Mouse (Mus musculus): ENCODE results near the gene Pecam1. TPM values are rescaled to one million over a fixed set of nuclear protein-coding genes. Genes with fewer than 3 reads are reported as not detected.

Gene Pecam1
- polyA plus RNA-seq, 1 experiment from 2014 or later: 15.3 TPM

DNA sequence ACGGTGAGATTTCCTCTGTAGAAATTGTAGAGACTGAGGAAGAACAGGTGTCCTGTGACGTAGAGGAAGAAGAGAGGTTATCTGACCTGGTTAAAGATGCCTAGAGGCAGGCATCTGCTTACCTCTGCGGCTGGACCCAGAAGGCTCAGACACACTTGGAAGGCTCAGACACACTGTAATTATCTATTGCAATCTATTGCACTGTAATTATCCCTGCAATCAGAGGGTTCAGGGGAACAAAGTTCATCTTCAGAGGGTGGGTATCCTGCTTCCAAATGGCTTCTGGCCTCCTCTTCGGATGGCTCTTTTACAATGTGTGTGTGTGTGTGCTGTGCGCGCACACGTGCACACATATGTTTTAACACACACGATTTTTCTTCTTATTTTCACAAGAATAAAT lies 30.0 kb downstream of the Pecam1 start:
- Histone ChIP-seq H3K4me1 (peaks cover 13% of the 10 kb centered on the region), H3K9me3 (replicated peaks) (no peaks in the 10 kb centered on the region), H3K36me3 (no peaks in the 10 kb centered on the region), H3K27ac (replicated peaks) (no peak overlapping the region), H3K27me3 (ENCODE audit: low read depth, poor library complexity, severe bottlenecking) (no peaks in the 10 kb centered on the region), H3K4me3 (no peak overlapping the region)
- 94% methylated on average over 8 of the region's 8 CpGs for WGBS
- no peak for DNase-seq (ENCODE audit: low spot score)

DNA sequence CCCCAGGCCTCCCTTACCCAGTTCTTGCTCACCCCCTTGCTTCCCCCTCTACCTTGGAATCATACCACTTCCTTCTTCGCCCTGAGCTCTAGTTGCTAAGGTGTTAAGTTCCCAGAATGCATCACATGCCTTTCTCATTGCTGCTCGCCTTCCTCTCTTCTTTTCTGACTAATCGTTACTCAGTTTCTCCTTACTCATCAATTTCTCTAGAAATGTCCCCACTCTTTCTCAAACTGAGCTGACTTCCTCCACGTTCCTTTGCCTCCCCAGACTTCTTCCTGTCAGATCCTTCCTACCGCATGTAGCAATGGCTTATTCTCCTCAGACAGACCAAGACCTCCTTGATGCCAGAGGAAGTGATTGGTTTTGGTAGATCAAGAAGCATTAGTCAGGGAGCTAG lies 33.9 kb downstream of the Pecam1 start:
- no peaks in the 10 kb centered on the region for H3K9me3 ChIP-seq (replicated peaks)
- no peak overlapping the region for H3K27ac ChIP-seq (replicated peaks)
- H3K4me1 ChIP-seq: 0 out of 2 replicates have a peak, but pooled peaks cover 9% of the 10 kb centered on the region
- 89% methylated on average over 5 of the region's 5 CpGs for WGBS
- no peaks in the 10 kb centered on the region for H3K27me3 ChIP-seq (ENCODE audit: low read depth, poor library complexity, severe bottlenecking)
- H3K4me3 ChIP-seq: no peak overlapping the region
- no peaks in the 10 kb centered on the region for H3K36me3 ChIP-seq
- no peak for DNase-seq (ENCODE audit: low spot score)

DNA sequence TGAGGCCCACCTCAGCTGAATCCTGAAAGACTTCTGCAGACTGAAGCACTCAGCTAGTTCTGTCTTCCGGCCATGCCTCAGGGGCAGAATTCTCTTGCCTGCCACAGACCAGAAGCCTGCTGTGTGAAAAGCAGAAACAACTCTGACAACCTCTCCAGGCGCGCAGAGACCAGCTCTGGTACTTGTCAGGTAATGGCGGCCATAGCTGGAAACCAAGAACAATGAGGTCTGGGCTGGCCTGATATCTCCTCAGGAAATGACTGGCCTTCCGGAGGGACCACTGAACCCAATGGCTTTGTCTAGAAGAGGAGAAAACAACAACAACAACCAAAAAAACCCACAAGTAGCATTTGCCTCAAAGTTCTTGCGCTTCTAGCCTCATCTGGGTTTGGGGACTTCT lies 35.4 kb downstream of the Pecam1 start:
- no peak for DNase-seq (ENCODE audit: low spot score)
- H3K4me1 ChIP-seq: peaks cover 9% of the 10 kb centered on the region; the same call in 1 of the 2 replicates
- no peaks in the 10 kb centered on the region for H3K36me3 ChIP-seq
- no peak overlapping the region for H3K27ac ChIP-seq (replicated peaks)
- H3K4me3 ChIP-seq: no peak overlapping the region
- H3K9me3 ChIP-seq (replicated peaks): no peaks in the 10 kb centered on the region
- H3K27me3 ChIP-seq (ENCODE audit: low read depth, poor library complexity, severe bottlenecking): no peaks in the 10 kb centered on the region
- 84% methylated on average over 6 of the region's 6 CpGs for WGBS

DNA sequence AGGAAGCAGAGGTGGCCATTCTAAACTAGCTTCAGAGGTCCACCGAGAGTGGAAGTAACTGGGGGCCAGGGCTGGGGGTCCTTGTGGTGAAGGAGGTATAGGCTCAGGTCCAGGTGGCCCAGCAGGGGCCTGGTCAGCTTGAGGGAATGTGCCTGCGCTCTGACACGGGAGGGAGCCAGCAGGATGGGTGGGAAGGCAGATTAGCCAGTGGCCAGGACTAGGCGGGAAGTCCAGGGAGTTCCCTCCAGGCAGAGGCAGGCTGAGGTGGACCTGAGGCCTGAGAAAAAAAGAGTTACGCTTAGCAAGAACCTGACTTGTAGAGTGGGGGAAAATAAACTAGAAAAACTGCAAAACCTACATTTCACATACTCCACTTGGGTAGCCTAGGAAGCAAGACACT lies 39.6 kb downstream of the Pecam1 start:
- Histone ChIP-seq H3K27ac (replicated peaks) (0 out of 2 replicates have a peak overlapping the region, but pooled peaks have one; percentile 29), H3K4me1 (peaks cover 22% of the 10 kb centered on the region), H3K27me3 (ENCODE audit: low read depth, poor library complexity, severe bottlenecking) (no peaks in the 10 kb centered on the region), H3K9me3 (replicated peaks) (no peaks in the 10 kb centered on the region), H3K4me3 (no peak overlapping the region), H3K36me3 (no peaks in the 10 kb centered on the region)
- 64% methylated on average over 5 of the region's 5 CpGs for WGBS
- no peak for DNase-seq (ENCODE audit: low spot score)

DNA sequence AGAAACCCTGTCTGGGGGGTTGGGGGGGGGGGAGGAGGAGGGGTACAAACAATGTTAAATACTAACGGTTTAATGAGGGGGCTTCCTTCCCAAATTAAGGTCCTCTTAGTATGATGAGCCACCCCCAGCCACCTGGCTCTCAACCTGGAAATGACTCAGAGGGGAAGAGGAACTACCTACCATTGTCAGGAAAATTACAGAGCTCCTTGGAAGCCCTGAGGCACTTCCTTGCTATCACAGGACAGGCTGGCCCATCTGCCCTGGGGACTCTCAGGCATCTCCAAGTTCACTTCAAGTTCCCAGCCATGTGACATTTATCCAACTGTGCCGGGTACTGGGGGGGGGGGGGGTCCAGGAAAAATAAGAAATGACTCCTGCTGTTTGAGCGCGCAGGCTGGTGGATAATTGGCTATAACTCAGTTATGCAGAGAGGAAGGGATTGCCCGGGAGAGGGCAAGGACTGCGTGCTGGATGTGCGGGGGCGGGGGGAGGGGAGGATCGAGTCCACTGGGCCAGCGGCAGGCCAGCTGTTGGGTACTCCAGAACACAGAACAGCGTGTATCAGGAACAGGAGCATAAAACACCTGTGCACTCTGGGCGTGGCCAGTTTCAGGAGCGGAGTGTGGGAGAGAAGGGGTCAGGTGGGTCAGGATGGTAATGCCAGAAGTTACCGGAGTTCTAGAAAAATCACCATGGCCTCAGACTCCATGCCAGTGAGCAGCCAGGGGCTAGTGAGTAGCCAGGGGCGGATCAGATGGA lies 41.0 kb downstream of the Pecam1 start:
- no peak overlapping the region for H3K4me3 ChIP-seq

DNA sequence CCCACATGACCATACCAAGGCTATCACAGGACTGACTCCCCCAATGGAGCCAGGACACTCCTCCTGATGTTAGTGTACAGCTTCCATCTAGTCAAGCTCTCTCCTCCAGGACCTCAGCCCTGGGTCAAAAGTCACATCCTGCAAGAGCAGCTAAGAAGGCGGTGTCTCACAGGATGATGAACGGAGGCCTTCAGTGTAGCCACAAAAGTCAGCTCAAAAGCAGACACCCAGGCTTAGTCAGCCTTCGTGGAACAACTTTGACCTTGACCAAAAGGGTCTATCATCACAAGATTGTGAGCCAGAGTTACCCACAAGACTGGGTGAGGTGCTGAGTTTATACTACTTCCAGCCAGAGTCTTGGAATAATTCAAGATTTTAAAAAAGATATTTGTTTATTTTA lies 42.6 kb downstream of the Pecam1 start:
- Histone ChIP-seq H3K27me3 (ENCODE audit: low read depth, poor library complexity, severe bottlenecking) (no peaks in the 10 kb centered on the region), H3K9me3 (replicated peaks) (no peaks in the 10 kb centered on the region), H3K36me3 (no peaks in the 10 kb centered on the region), H3K4me3 (no peak overlapping the region), H3K4me1 (peaks cover 14% of the 10 kb centered on the region), H3K27ac (replicated peaks) (no peak overlapping the region)
- WGBS: 92% methylated on average over 3 of the region's 3 CpGs
- no peak for DNase-seq (ENCODE audit: low spot score)

More for the DNA sequence above, 41.0 kb downstream of the Pecam1 start:
- WGBS: 40% methylated on average over 15 of the region's 15 CpGs
- no peak for DNase-seq (ENCODE audit: low spot score)
- no peaks in the 10 kb centered on the region for H3K36me3 ChIP-seq
- H3K9me3 ChIP-seq (replicated peaks): no peaks in the 10 kb centered on the region
- H3K4me1 ChIP-seq: peaks cover 22% of the 10 kb centered on the region
- no peaks in the 10 kb centered on the region for H3K27me3 ChIP-seq (ENCODE audit: low read depth, poor library complexity, severe bottlenecking)
- H3K27ac ChIP-seq (replicated peaks): no peak overlapping the region

DNA sequence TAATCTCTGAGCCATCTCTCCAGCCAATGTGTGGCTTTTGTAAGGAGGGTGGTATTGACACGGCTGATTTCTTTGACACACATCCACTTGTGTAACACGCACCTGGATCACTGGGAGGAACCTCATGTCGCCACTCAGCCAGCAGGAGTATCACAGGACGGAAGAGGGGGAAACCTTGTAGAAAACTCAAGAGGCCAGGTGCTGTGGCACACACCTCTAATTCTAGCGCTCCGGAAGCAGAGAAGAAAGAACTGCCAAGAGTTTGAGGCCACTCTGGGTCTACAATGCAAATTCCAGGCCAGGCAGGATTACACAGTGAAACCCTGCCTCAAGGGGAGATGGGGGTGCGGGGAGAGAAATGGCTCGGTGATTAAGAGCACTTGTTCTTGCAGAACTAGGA lies 43.3 kb downstream of the Pecam1 start:
- WGBS: 83% methylated on average over 8 of the region's 8 CpGs
- Histone ChIP-seq H3K4me1 (peaks cover 14% of the 10 kb centered on the region), H3K9me3 (replicated peaks) (no peaks in the 10 kb centered on the region)

DNA sequence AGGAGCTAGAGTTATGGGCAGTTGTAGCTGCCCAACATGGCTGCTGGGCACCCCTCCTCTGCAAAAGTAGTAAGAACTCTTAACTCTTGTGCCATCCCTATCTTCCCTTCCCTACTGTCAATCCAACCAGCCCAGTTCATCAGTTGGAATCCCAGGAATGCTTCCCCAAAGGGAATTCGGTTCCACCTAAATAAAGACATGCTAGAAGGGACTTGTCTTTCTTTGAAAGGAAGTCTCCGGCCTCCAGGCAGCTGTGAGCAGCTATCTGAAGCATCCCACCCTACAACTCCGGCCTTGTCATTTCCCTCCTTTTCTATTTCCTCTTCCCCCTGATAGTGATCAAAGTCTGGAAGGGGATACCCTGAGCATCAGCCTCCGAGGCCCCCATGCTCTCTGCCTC lies 44.2 kb downstream of the Pecam1 start:
- H3K4me1 ChIP-seq: peaks cover 14% of the 10 kb centered on the region
- H3K36me3 ChIP-seq: no peaks in the 10 kb centered on the region
- H3K9me3 ChIP-seq (replicated peaks): no peaks in the 10 kb centered on the region
- 46% methylated on average over 4 of the region's 4 CpGs for WGBS
- DNase-seq (ENCODE audit: low spot score): no peak
- H3K27me3 ChIP-seq (ENCODE audit: low read depth, poor library complexity, severe bottlenecking): no peaks in the 10 kb centered on the region
- no peak overlapping the region for H3K27ac ChIP-seq (replicated peaks)
- H3K4me3 ChIP-seq: no peak overlapping the region

More for the DNA sequence above, 43.3 kb downstream of the Pecam1 start:
- DNase-seq (ENCODE audit: low spot score): no peak
- no peak overlapping the region for H3K27ac ChIP-seq (replicated peaks)
- H3K36me3 ChIP-seq: no peaks in the 10 kb centered on the region
- no peak overlapping the region for H3K4me3 ChIP-seq
- H3K27me3 ChIP-seq (ENCODE audit: low read depth, poor library complexity, severe bottlenecking): no peaks in the 10 kb centered on the region

DNA sequence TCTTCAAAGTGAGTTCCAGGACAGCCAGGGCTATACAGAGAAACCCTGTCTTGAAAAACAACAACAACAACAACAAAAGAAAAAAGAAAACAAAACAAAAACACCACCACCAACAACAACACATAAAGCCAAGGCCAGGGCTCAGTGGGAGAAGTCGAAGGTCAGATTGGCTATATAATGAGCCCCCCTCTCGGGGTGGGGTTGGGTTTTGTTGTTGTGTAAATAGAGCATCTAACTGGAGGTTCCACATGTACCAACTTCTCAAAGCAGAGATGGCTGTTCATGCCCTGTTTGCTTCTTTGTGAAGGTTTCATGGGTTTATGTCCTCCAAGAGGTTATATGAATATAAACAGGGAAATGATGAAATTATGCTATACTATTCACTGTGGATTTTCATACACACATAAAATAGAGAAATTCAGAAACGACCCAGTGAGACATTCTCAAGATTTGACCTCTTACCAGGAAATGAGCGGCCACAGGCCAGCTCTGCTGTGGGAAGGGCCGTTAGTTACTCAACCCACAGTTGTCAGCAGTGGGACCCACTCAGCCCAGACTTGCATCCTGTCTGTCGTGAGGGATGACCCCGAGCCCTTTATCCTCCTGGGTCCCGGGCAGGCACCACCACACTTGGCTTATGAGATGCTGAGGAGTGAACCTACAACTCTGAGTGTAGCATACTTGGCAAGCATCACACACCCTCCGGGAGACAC lies 45.9 kb downstream of the Pecam1 start:
- no peak overlapping the region for H3K27ac ChIP-seq (replicated peaks)
- WGBS: 81% methylated on average over 9 of the region's 9 CpGs
- no peaks in the 10 kb centered on the region for H3K9me3 ChIP-seq (replicated peaks)
- peaks cover 9% of the 10 kb centered on the region for H3K4me1 ChIP-seq
- H3K27me3 ChIP-seq (ENCODE audit: low read depth, poor library complexity, severe bottlenecking): no peaks in the 10 kb centered on the region
- H3K4me3 ChIP-seq: no peak overlapping the region
- no peaks in the 10 kb centered on the region for H3K36me3 ChIP-seq
- no peak for DNase-seq (ENCODE audit: low spot score)

DNA sequence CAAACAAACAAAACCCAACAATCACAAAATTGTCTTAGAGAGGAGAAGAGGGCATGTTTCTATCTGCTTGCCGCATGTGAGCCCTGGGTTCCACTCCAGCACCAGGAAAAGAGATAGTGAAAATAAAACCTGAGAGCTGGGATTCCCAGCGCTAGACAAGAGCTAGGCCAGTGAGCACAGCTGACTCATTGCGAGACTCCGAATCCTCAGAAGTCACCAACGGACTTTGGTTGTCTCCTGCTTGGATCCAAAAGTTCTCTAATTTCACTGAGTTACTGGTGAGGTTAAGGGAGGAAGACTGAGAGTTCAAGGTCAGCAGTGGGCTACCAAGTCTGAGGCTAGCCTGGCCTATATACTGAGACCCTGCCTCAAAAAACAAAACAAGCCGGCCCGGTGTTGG lies 46.5 kb downstream of the Pecam1 start:
- Histone ChIP-seq H3K4me1 (peaks cover 5% of the 10 kb centered on the region; the same call in 1 of the 2 replicates), H3K27ac (replicated peaks) (no peak overlapping the region), H3K27me3 (ENCODE audit: low read depth, poor library complexity, severe bottlenecking) (no peaks in the 10 kb centered on the region), H3K4me3 (no peak overlapping the region), H3K36me3 (no peaks in the 10 kb centered on the region), H3K9me3 (replicated peaks) (no peaks in the 10 kb centered on the region)
- WGBS: 93% methylated on average over 7 of the region's 7 CpGs
- DNase-seq (ENCODE audit: low spot score): no peak

DNA sequence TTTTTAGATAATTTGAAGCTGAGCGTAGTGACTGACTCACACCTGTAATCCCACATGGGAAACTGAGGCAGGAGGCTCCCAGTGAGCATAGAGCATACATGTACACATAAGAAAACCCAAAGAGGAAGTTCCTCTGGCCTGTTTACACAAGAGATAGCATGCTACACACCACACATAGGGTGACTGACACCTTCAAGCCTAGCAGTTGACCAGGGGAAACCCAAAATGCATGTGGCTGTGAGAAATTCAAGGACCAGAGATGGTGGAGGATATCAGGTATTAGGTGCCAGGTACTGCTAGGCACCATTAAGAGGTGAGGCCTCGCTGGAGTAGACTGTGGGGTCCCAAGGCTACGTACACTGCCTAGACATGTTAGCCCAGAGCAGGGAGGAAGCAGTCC lies 47.8 kb downstream of the Pecam1 start:
- no peaks in the 10 kb centered on the region for H3K36me3 ChIP-seq
- H3K27ac ChIP-seq (replicated peaks): no peak overlapping the region
- peaks cover 5% of the 10 kb centered on the region; the same call in 1 of the 2 replicates for H3K4me1 ChIP-seq
- no peak for DNase-seq (ENCODE audit: low spot score)
- no peak overlapping the region for H3K4me3 ChIP-seq
- H3K27me3 ChIP-seq (ENCODE audit: low read depth, poor library complexity, severe bottlenecking): no peaks in the 10 kb centered on the region
- 88% methylated on average over 3 of the region's 3 CpGs for WGBS
- no peaks in the 10 kb centered on the region for H3K9me3 ChIP-seq (replicated peaks)

DNA sequence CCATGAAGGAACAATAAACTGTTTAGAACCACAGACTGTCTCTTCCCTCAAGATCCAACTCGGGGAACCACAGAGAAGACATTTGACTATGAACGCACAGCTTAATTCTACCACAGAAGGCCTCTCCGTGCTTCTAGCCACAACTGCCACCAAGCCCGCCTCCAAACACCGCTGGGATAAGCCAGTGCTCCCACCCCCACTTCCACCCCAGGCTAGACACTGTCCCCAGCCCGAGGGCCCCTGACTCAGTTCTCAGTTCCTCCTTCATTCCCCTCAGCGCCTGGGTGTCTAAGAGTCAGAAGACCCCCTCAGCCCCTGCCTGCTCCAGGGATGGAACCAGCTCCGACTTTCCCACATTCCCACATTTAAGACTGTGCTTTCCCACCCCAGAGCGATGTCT lies 48.8 kb downstream of the Pecam1 start:
- H3K27ac ChIP-seq (replicated peaks): peak overlapping the region; percentile 28; the same call in 1 of the 2 replicates
- 74% methylated on average over 9 of the region's 9 CpGs for WGBS
- no peak for DNase-seq (ENCODE audit: low spot score)
- H3K36me3 ChIP-seq: no peaks in the 10 kb centered on the region
- H3K4me3 ChIP-seq: no peak overlapping the region
- H3K4me1 ChIP-seq: peaks cover 5% of the 10 kb centered on the region; the same call in 1 of the 2 replicates
- H3K9me3 ChIP-seq (replicated peaks): no peaks in the 10 kb centered on the region
- H3K27me3 ChIP-seq (ENCODE audit: low read depth, poor library complexity, severe bottlenecking): no peaks in the 10 kb centered on the region

DNA sequence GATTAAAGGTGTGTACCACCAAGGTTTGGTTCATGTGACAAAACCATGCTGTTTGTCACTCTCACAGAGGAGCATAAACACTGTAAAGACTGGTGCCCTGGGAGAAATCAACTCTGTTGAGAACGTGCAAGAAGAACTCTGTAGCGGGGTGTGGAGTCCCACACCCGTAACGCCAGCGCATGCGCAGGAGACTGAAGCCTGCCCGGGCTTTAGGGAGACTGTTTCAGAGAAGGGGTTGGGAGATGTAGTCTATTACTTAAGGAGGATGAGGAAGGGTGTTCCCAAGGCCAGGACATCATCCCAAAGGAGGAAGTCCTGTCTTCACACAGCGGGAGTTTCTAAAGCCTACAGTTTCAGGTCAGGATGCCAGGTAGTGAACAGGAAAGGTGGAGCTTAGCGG lies 51.3 kb downstream of the Pecam1 start:
- H3K9me3 ChIP-seq (replicated peaks): no peaks in the 10 kb centered on the region
- no peaks in the 10 kb centered on the region for H3K4me1 ChIP-seq
- no peak overlapping the region for H3K4me3 ChIP-seq
- H3K36me3 ChIP-seq: no peaks in the 10 kb centered on the region
- no peak overlapping the region for H3K27ac ChIP-seq (replicated peaks)
- no peaks in the 10 kb centered on the region for H3K27me3 ChIP-seq (ENCODE audit: low read depth, poor library complexity, severe bottlenecking)
- DNase-seq (ENCODE audit: low spot score): no peak
- WGBS: 95% methylated on average over 9 of the region's 9 CpGs
